Mouse (Mus musculus): Measurements from ENCODE around the gene Trim71. TPM values are rescaled to one million over a fixed set of nuclear protein-coding genes. Genes with fewer than 3 reads are reported as not detected.

The Trim71 gene
- polyA plus RNA-seq, 1 experiment from 2014 or later: 0.32 TPM

- no peak overlapping the region for H3K27ac ChIP-seq (replicated peaks)
- H3K27me3 ChIP-seq: peaks cover 12% of the 10 kb centered on the region
- no peak for ATAC-seq (ENCODE audit: low read depth)
Measured at GRCm38 (mm10) chr9:114553828-114554227, 10.3 kb downstream of the Trim71 start.

DNA sequence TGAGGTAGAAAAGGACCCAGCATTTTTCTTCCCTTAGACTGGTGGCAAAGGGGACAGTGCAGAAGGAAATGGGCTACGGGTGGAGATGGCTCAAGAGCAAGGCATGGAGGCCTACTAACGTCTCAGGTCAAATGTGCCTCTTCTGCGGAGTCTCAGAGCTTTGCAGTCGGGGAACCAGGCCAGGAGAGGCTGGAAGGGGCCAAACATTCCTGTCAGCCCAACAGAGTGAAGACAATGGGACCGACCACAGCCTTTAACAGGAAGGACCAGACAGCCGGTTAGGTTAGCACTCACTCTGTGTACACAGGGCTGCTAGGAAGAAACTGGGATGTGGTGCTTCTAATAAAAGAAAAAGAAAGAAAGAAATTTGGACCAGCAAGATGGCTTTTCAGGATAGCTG is 14.1 kb downstream of the Trim71 start:
- H3K4me3 ChIP-seq: no peak overlapping the region
- H3K36me3 ChIP-seq: no peaks in the 10 kb centered on the region
- ATAC-seq (ENCODE audit: low read depth): no peak
- no peak overlapping the region for H3K9ac ChIP-seq
- no peaks in the 10 kb centered on the region for H3K27me3 ChIP-seq
- peaks cover 30% of the 10 kb centered on the region for H3K4me1 ChIP-seq (replicated peaks)
- 21% methylated on average over 6 of the region's 6 CpGs for WGBS
- H3K4me2 ChIP-seq: no peak overlapping the region
- no peak overlapping the region for H3K27ac ChIP-seq (replicated peaks)
- H3K9me3 ChIP-seq: no peaks in the 10 kb centered on the region

More at GRCm38 (mm10) chr9:114553828-114554227, 10.3 kb downstream of the Trim71 start:
- Histone ChIP-seq H3K4me3 (no peak overlapping the region), H3K4me2 (no peak overlapping the region), H3K4me1 (replicated peaks) (peaks cover 20% of the 10 kb centered on the region), H3K36me3 (no peaks in the 10 kb centered on the region), H3K9me3 (no peaks in the 10 kb centered on the region), H3K9ac (no peak overlapping the region)

- no peak for ATAC-seq (ENCODE audit: low read depth)
- H3K4me2 ChIP-seq: no peak overlapping the region
- no peaks in the 10 kb centered on the region for H3K36me3 ChIP-seq
- no peak overlapping the region for H3K4me3 ChIP-seq
- H3K9ac ChIP-seq: no peak overlapping the region
- WGBS: 11% methylated on average over 5 of the region's 5 CpGs
- H3K4me1 ChIP-seq (replicated peaks): peaks cover 30% of the 10 kb centered on the region
- no peaks in the 10 kb centered on the region for H3K27me3 ChIP-seq
- no peaks in the 10 kb centered on the region for H3K9me3 ChIP-seq
- no peak overlapping the region for H3K27ac ChIP-seq (replicated peaks)
Measured at GRCm38 (mm10) chr9:114549117-114549516, 15.1 kb downstream of the Trim71 start.

GRCm38 (mm10) chr9:114548496-114548895 is 15.7 kb downstream of the Trim71 start:
- Histone ChIP-seq H3K27me3 (no peaks in the 10 kb centered on the region), H3K4me3 (no peak overlapping the region), H3K27ac (replicated peaks) (no peak overlapping the region), H3K9ac (no peak overlapping the region), H3K4me1 (replicated peaks) (peaks cover 29% of the 10 kb centered on the region), H3K9me3 (no peaks in the 10 kb centered on the region), H3K36me3 (no peaks in the 10 kb centered on the region), H3K4me2 (no peak overlapping the region)
- ATAC-seq (ENCODE audit: low read depth): no peak
- 21% methylated on average over 4 of the region's 4 CpGs for WGBS

DNA sequence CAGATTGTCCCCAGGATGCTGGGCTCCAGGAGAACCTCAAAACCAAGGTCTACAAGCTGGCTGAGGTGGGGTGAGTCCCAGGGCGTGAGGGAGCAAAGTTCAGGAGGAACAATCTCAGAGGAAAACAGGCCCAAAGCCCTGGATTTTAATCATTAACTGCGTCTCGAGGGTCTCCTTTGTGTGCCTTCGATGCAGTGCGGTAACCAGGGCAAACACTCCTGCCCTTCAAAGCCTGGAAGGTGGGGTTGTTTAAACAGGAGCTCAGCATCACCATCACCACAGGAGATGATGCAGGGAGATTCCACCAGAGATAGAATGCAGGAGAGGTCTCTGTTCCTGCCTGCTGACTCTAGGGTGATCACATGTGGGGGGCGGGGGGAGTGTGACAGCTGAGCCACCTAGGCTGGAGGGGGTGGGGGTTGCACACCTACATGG is 16.5 kb downstream of the Trim71 start:
- Histone ChIP-seq H3K4me1 (replicated peaks) (peaks cover 29% of the 10 kb centered on the region), H3K4me2 (no peak overlapping the region), H3K9ac (no peak overlapping the region), H3K36me3 (no peaks in the 10 kb centered on the region), H3K27ac (replicated peaks) (no peak overlapping the region), H3K27me3 (no peaks in the 10 kb centered on the region), H3K4me3 (no peak overlapping the region), H3K9me3 (no peaks in the 10 kb centered on the region)
- no peak for ATAC-seq (ENCODE audit: low read depth)
- WGBS: 31% methylated on average over 6 of the region's 6 CpGs

GRCm38 (mm10) chr9:114546765-114547164 is 17.4 kb downstream of the Trim71 start:
- H3K36me3 ChIP-seq: no peaks in the 10 kb centered on the region
- H3K4me3 ChIP-seq: no peak overlapping the region
- 58% methylated on average over 12 of the region's 12 CpGs for WGBS
- H3K9me3 ChIP-seq: no peaks in the 10 kb centered on the region
- no peak for ATAC-seq (ENCODE audit: low read depth)
- no peak overlapping the region for H3K4me2 ChIP-seq
- H3K4me1 ChIP-seq (replicated peaks): peaks cover 29% of the 10 kb centered on the region
- H3K27ac ChIP-seq (replicated peaks): no peak overlapping the region
- no peaks in the 10 kb centered on the region for H3K27me3 ChIP-seq
- no peak overlapping the region for H3K9ac ChIP-seq

GRCm38 (mm10) chr9:114544754-114545393 is 19.3 kb downstream of the Trim71 start:
- Histone ChIP-seq H3K9ac (no peak overlapping the region), H3K27me3 (no peaks in the 10 kb centered on the region), H3K27ac (replicated peaks) (no peak overlapping the region), H3K36me3 (no peaks in the 10 kb centered on the region), H3K4me1 (replicated peaks) (peaks cover 29% of the 10 kb centered on the region), H3K9me3 (no peaks in the 10 kb centered on the region), H3K4me2 (peak overlapping the region; percentile 13; the same call in 1 of the 2 replicates), H3K4me3 (no peak overlapping the region)
- no peak for ATAC-seq (ENCODE audit: low read depth)
- WGBS: 28% methylated on average over 9 of the region's 9 CpGs

- Histone ChIP-seq H3K27me3 (no peaks in the 10 kb centered on the region), H3K9me3 (no peaks in the 10 kb centered on the region), H3K4me3 (no peak overlapping the region), H3K36me3 (no peaks in the 10 kb centered on the region), H3K9ac (no peak overlapping the region), H3K27ac (replicated peaks) (no peak overlapping the region), H3K4me2 (peak overlapping the region; percentile 13; the same call in 1 of the 2 replicates), H3K4me1 (replicated peaks) (peaks cover 28% of the 10 kb centered on the region)
- no peak for ATAC-seq (ENCODE audit: low read depth)
- WGBS: 26% methylated on average over 17 of the region's 17 CpGs
Measured at GRCm38 (mm10) chr9:114543882-114544753, 20.1 kb downstream of the Trim71 start.

DNA sequence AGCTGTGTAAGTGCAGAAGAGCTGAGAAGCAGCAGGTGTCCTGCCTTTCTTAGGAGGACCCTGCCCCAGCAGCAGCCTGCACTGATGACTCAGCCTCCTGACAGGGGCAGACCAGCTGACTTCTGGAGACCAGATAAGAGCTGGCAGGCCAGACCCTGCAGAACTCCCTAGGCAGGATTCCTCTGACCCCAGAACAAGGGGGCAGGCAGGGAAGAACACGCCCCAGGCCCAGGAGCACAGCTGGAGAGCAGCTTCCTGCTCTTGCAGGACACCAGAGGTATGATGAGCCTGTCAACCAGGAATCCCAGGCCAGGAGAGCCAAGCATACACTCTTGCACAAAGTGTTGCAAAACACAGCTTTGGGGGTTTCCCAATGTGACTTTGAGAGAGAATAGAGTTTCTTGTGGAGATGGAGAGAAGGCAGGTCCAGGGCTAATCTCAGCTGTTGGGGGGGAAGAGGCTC is 22.9 kb downstream of the Trim71 start:
- no peak for ATAC-seq (ENCODE audit: low read depth)
- 63% methylated on average over 1 of the region's 1 CpGs for WGBS
- Histone ChIP-seq H3K36me3 (no peaks in the 10 kb centered on the region), H3K4me3 (no peak overlapping the region), H3K4me2 (no peak overlapping the region), H3K9ac (no peak overlapping the region), H3K9me3 (no peaks in the 10 kb centered on the region), H3K4me1 (replicated peaks) (peaks cover 25% of the 10 kb centered on the region), H3K27me3 (no peaks in the 10 kb centered on the region), H3K27ac (replicated peaks) (no peak overlapping the region)

DNA sequence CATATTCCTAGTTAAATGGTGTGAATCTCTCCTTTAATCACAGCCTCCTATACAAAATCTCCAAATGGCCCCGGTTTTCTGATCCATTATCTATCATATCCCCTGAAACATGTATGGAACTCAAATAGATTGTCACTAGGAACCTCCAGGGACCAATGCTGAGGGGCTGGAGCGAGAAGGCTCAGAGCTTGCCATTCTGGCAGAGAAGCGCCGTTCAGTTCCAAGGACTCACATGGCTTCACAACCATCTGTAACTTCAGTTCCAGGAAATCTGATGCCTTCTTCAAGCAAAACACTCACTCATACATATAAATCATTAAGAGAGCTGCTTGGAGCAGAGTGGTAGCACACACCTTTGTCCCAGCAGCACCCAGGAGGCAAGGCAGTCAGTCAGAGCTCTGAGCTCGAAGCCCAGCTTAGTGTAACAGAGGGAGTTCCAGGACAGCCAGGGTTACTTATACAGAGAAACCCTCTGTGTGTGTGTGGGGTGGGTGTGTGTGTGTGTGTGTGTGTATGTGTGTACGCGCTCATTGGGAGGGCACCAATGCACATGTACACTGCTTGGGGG is 25.1 kb downstream of the Trim71 start:
- H3K9me3 ChIP-seq: no peaks in the 10 kb centered on the region
- H3K36me3 ChIP-seq: no peaks in the 10 kb centered on the region
- H3K27me3 ChIP-seq: no peaks in the 10 kb centered on the region
- no peak overlapping the region for H3K4me3 ChIP-seq
- no peak overlapping the region for H3K4me2 ChIP-seq
- no peak overlapping the region for H3K27ac ChIP-seq (replicated peaks)
- WGBS: 63% methylated on average over 7 of the region's 7 CpGs
- H3K9ac ChIP-seq: no peak overlapping the region
- ATAC-seq (ENCODE audit: low read depth): no peak
- peaks cover 15% of the 10 kb centered on the region for H3K4me1 ChIP-seq (replicated peaks)

- 23% methylated on average over 2 of the region's 2 CpGs for WGBS
- H3K4me1 ChIP-seq (replicated peaks): peaks cover 13% of the 10 kb centered on the region; the same call in 1 of the 2 replicates
- no peaks in the 10 kb centered on the region for H3K36me3 ChIP-seq
- H3K27me3 ChIP-seq: no peaks in the 10 kb centered on the region
- no peak overlapping the region for H3K4me2 ChIP-seq
- no peak overlapping the region for H3K27ac ChIP-seq (replicated peaks)
- no peak overlapping the region for H3K4me3 ChIP-seq
- no peaks in the 10 kb centered on the region for H3K9me3 ChIP-seq
- no peak for ATAC-seq (ENCODE audit: low read depth)
- H3K9ac ChIP-seq: no peak overlapping the region
Measured at GRCm38 (mm10) chr9:114536628-114537027, 27.5 kb downstream of the Trim71 start.

Data from neural tube, embryonic 13.5 days (tissue).